In the genomic region with DNA sequence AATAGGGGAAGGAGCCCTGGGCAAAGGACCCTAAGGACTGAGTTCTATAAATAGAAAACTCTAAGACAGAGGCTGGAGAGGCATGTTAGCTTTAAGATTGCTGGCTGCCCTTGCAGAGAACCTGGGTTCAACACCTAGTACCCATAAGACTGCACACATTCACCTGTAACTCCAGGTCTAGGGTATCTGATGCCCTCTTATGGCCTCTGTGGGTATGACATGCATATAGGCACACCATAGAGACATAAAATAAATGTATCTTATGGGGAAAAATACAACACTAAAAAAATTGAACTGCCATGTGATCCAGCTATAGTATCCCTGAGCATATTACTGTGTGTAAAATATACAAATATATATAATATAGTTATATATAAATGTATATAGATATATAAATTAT, we compare ENCODE assay signal across 9 mouse cellular contexts. TPM values are rescaled to one million over a fixed set of nuclear protein-coding genes. Genes with fewer than 3 reads are reported as not detected.
A peak's percentile ranks its signal among the peaks of the same experiment; 100 is the strongest.
DNase-seq lines count a peak whose midpoint lies in the region.
"Had no signal": no experiment of that assay in that cellular context is flagged by ENCODE, and none has a peak within 500 bp of the region (broad histone marks: within the 10 kb centered on the region; RNA-seq: fewer than 3 reads in every experiment).

No protein-coding gene starts in this region.

- peak; percentile 16 for DNase-seq in kidney, adult 9 months
- no peak for DNase-seq in kidney, postnatal 4 days
- DNase-seq in thymus, postnatal 25 days = peak; percentile 12
- DNase-seq in thymus, postnatal 0 days (ENCODE audit: low spot score) = no peak
- peak; percentile 29 for DNase-seq in ZHBTc4 (ENCODE audit: low read depth, low spot score)
- DNase-seq in thymus, postnatal 4 days = peak; percentile 48
- DNase-seq in gastrocnemius, adult 8-10 months (ENCODE audit: low spot score in 2 of 2) = no peak
- no peak for DNase-seq in urinary bladder, postnatal 36 days (ENCODE audit: low spot score in 2 of 2)
- DNase-seq: right cerebral cortex, postnatal 4 days had no signal

RNA-seq across cellular contexts. Expression of gene Prkx, which starts 18.3 kb away (rescaled TPM):
- 14.6 and 16.3 TPM in 2 replicates for polyA plus RNA-seq in thymus, postnatal 0 days (2015; fragmentation: Nextera tagmentation; extraction: Ambion mirVana)
- 1 to 10 TPM; 7.7 to 8.3 (median 7.9) TPM for total RNA-seq in gastrocnemius, adult 8-10 months (2022)

Comparison
In these comparisons a context has a peak if more than half of its experiments do, and no peak if none do; other contexts are left out.
1. DNase-seq: peak in kidney, adult 9 months (single experiment), thymus, postnatal 25 days (single experiment), ZHBTc4 (single experiment) and thymus, postnatal 4 days (single experiment); none in kidney, postnatal 4 days (0 of 2), thymus, postnatal 0 days (single experiment), gastrocnemius, adult 8-10 months (0 of 2) and urinary bladder, postnatal 36 days (0 of 2).